Mouse (Mus musculus): ENCODE data around the gene S100a11. TPM values are rescaled to one million over a fixed set of nuclear protein-coding genes. Genes with fewer than 3 reads are reported as not detected.

Gene S100a11
- polyA plus RNA-seq (2017; shearing (Covaris generic)) = 876 TPM

DNA sequence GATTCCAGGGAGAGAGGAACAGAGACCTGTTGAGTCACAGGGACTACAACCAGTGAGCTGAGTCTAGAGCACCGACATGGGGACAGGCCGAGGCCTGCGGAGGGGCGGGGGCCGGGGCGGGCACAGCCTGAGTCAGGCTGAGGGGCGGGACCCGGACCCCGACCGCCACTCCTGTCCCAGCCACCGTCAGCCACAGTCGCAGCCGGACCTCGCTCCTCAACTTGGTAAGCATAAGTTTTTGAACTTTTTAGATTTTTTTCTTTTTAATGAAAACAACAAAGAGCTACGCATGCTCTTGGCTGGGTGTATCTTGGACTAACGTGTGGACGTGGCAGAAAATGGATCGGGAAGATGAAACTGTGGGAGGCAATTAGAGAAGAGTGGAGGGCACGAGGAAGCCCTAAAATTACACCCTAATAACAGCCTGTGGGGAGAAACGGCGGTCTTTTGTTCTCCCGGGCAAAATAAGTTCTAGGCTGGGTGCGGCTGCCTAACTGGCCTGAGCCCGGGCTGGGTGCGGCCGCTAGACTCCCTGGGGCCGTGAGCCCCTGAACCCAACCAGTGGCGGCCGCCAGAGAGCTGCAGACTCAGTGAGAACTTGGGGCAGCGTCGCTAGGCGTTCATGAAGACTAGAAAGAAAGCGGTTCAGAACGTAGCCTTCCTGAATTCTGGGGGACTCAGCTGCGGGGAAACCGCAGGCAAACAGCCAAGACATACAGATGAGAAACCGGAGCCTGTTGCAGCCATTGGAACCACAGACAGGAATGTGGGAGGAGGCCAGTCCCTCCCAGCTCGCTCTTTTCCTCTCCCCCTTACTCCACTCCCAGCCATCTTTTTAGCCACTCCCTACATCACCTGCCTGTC, at the start of gene S100a11:
Gene S100a11, plus strand, starts transcription at position 159 of the 864 bp plus-strand sequence.

DNA sequence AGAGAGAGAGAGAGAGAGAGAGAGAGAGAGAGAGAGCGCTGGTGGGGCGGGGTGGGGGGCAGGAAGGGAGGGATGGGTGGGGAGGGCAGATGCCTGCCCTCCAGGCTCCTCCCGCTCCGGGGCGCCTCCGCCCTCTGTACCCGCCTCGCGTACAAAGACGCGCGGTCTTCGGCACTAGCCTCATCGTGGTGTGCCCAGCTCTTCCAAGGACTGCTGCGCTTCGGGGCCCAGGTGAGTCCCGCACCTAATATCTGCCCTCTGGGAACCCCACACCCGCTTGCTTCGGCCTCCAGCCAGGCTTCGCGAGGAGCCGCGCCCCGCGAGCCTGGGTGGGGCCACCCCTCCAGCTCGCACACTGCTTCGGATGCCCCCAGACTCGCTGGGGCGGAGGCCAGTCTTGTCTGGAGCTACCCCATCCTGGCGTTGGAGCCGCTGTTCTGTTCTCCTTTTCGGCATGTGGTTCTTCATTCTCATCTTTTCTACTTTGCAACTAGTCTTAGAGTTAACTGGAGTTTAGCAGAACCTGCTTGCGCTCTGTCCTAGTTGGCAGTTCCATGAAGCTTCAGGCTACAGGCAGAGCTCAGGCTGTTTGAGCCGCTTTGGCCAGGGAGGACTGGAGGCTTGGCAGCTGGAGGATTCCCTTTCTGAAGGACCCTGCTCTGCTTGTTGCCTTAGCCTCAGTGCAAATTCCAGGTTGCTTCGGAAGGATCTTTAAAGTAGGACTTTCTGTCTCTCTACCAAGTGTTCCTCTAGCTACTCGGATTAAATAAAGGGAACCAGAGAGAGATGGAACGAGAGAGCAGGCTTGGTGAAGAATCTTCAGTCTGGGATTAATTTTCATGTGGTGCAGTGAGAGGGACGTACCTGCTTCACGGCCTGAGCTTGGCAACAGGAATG, 34.9 kb downstream of the S100a11 start, which contains the start of gene S100a10:
Gene S100a10, plus strand, starts transcription at position 100 of the 897 bp plus-strand sequence.

Other genes starting within 250 kb of the S100a11 start
- not detected for gene Flg, start 247.0 kb upstream of the S100a11 start, polyA plus RNA-seq (2017; shearing (Covaris generic))
- not detected for gene Hrnr, start 200.7 kb upstream of the S100a11 start, polyA plus RNA-seq (2017; shearing (Covaris generic))
- gene Rptn, start 126.8 kb upstream of the S100a11 start, polyA plus RNA-seq (2017; shearing (Covaris generic)) = not detected
- gene Tchh, start 78.2 kb upstream of the S100a11 start, polyA plus RNA-seq (2017; shearing (Covaris generic)) = 0.06 TPM
- not detected for gene Tchhl1, start 51.7 kb upstream of the S100a11 start, polyA plus RNA-seq (2017; shearing (Covaris generic))
- 1,518 TPM for gene S100a10, start 34.6 kb downstream of the S100a11 start, polyA plus RNA-seq (2017; shearing (Covaris generic))
- gene Tdpoz2, start 132.2 kb downstream of the S100a11 start, polyA plus RNA-seq (2017; shearing (Covaris generic)) = not detected
- not detected for gene Tdpoz1, start 155.8 kb downstream of the S100a11 start, polyA plus RNA-seq (2017; shearing (Covaris generic))
- gene Gm37596, start 172.6 kb downstream of the S100a11 start, polyA plus RNA-seq (2017; shearing (Covaris generic)) = not detected